Mouse (Mus musculus) kidney, adult 2 months (tissue): ENCODE data around the gene Ptpn4. TPM values are rescaled to one million over a fixed set of nuclear protein-coding genes. Genes with fewer than 3 reads are reported as not detected.

Experiments used
- DNase-seq: peaks from one replicate; pipeline ENCODE4 v3.0.0; 2021
- H3K27ac ChIP-seq: fragments of 200-500 bp; 2 replicates; pipeline ENCODE4 v1.5.1; 2012; ENCODE audit warnings: low read depth, low read length, control low read depth, inconsistent platforms; ENCODE audit not compliant: insufficient read depth
- H3K27me3 ChIP-seq: fragments of 200-500 bp; replicated peaks from 2 replicates; pipeline ENCODE4 v1.6.1; 2012; ENCODE audit warnings: mild to moderate bottlenecking, moderate library complexity, low read length, inconsistent platforms; ENCODE audit not compliant: control insufficient read depth, insufficient read depth
- H3K36me3 ChIP-seq: fragments of 200-500 bp; 2 replicates; pipeline ENCODE4 v1.6.1; 2012; ENCODE audit warnings: mild to moderate bottlenecking, moderate library complexity, low read length, inconsistent platforms; ENCODE audit not compliant: control insufficient read depth, insufficient read depth
- H3K4me1 ChIP-seq: fragments of 200-500 bp; 2 replicates; pipeline ENCODE4 v1.6.1; 2011; ENCODE audit warnings: low read length; ENCODE audit not compliant: control insufficient read depth, insufficient read depth
- H3K4me3 ChIP-seq: fragments of 200-500 bp; 2 replicates; pipeline ENCODE4 v1.5.1; 2011; ENCODE audit warnings: mild to moderate bottlenecking, low read depth, low read length, control low read depth; ENCODE audit not compliant: insufficient read depth
- CTCF ChIP-seq: fragments of 200-500 bp; conservative IDR thresholded peaks from 2 replicates; pipeline ENCODE4 v1.5.1; 2011; ENCODE audit warnings: low read depth, mild to moderate bottlenecking, control low read depth, low read length, moderate library complexity, mixed read lengths; ENCODE audit not compliant: insufficient read depth, insufficient read length
- POLR2A ChIP-seq: fragments of 200-500 bp; IDR thresholded peaks from one replicate; pipeline ENCODE4 v1.6.1; 2011; ENCODE audit warnings: low read depth, low read length, control low read depth
- WGBS: fragments of 180-500 bp; shearing (Covaris S2); methylation state at CpG from one replicate; pipeline ENCODE4 v1.1.7; 2018; 5-methylcytosine and 5-hydroxymethylcytosine counted together
- polyA plus RNA-seq: library from polyadenylated mRNA; depleted of rRNA; stranded (reverse); fragments of >200 nt; gene quantifications from 2 replicates; pipeline ENCODE4 v1.2.3, GENCODE M21; 2012; rRNA removed

Gene Ptpn4
- polyA plus RNA-seq, result 2.9 and 3.6 TPM in 2 replicates

DNA sequence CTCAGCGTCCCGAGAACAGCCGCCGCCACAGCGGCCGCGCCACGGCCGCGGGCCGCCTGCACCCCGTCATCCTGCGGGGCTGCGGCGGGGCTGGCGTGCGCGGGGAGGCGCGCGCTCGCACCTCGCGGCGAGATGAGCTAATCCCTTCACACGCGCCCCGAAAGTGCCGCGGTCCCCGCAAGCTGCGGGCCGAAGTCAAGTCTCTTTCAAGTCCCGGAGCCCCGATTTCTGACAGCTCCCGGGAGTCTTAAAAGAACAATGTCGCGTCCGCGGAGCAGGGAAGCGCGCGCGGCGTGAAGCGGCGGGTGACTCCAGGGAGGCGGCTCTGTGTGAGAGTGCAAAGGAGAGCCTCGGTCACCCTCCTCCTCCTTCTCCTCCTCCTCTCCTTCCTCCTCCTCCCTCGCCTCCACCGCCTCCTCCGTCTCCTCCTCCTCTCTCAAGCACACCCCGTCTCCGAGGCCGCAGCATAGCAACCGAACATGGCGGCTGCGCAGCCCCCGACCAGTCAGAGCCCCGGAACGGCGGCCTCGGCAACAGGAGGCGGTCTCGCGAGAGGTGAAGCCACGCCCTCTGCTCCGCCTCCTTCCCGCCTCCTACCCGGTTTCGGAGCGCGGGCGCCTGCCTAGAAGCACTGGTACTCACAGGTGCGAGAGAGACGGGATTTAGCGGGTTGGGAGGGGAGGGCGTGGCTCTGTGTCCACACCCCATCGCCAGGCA, at the start of gene Ptpn4:
Ptpn4 (minus strand) TSS at position 579 of the 717 bp plus-strand sequence.
- peak within 1 kb of the TSS; percentile 80 for H3K27ac ChIP-seq
- H3K4me3 ChIP-seq, result peak within 1 kb of the TSS; percentile 84
- no peaks in the 10 kb centered on the region for H3K27me3 ChIP-seq
- peak; percentile 99 for DNase-seq
- TF ChIP-seq POLR2A (peak; percentile 89), CTCF (no peak)
- no peaks in the 10 kb centered on the region for H3K36me3 ChIP-seq
- H3K4me1 ChIP-seq, result no peaks in the 10 kb centered on the region
- WGBS, result 1% methylated on average over 76 of the region's 79 CpGs

DNA sequence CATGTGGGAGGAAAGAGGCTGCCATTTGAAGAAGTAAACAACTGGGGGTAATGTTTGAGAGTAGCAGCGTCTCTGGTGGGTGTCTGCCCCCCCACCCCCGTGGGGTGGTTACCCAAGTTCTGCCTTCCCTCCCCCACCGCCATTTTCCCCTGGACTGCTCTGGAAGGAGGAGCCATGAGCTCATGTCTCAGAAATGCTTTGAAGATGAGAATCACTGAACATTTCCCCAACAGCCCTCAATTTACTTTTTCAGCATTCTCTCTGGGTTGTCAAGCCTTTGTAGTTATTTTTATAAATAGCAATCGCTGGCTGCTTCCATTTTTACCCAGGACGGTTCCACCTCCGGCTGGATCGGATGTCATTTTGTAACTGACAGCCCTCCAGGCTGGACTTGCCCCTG, 48.9 kb upstream of the Ptpn4 start:
- 52% methylated on average over 7 of the region's 7 CpGs for WGBS
- no peak for DNase-seq

GRCm38 (mm10) chr1:119884272-119884671, 46.9 kb upstream of the Ptpn4 start:
- 84% methylated on average over 3 of the region's 3 CpGs for WGBS
- Histone ChIP-seq H3K27me3 (no peaks in the 10 kb centered on the region), H3K4me3 (no peak overlapping the region), H3K27ac (no peak overlapping the region), H3K36me3 (no peaks in the 10 kb centered on the region), H3K4me1 (no peaks in the 10 kb centered on the region)
- DNase-seq, result no peak
- TF ChIP-seq POLR2A, result no peak
- no peak for TF ChIP-seq CTCF

More for the DNA sequence above, 48.9 kb upstream of the Ptpn4 start:
- no peak for TF ChIP-seq POLR2A
- TF ChIP-seq CTCF, result no peak
- Histone ChIP-seq H3K27ac (no peak overlapping the region), H3K4me1 (no peaks in the 10 kb centered on the region), H3K27me3 (no peaks in the 10 kb centered on the region), H3K36me3 (no peaks in the 10 kb centered on the region), H3K4me3 (no peak overlapping the region)

- no peak overlapping the region for H3K27ac ChIP-seq
- no peaks in the 10 kb centered on the region for H3K36me3 ChIP-seq
- peak; percentile 4 for DNase-seq
- no peaks in the 10 kb centered on the region for H3K27me3 ChIP-seq
- peaks cover 10% of the 10 kb centered on the region; the same call in 1 of the 2 replicates for H3K4me1 ChIP-seq
- no peak overlapping the region for H3K4me3 ChIP-seq
- WGBS, result 76% methylated on average over 7 of the region's 7 CpGs
- TF ChIP-seq CTCF, result no peak
- TF ChIP-seq POLR2A, result no peak
Observed at GRCm38 (mm10) chr1:119878909-119879308, 41.5 kb upstream of the Ptpn4 start.

- Histone ChIP-seq H3K4me1 (peaks cover 10% of the 10 kb centered on the region; the same call in 1 of the 2 replicates), H3K36me3 (no peaks in the 10 kb centered on the region), H3K27ac (peak overlapping the region; percentile 69), H3K4me3 (no peak overlapping the region), H3K27me3 (no peaks in the 10 kb centered on the region)
- TF ChIP-seq CTCF (no peak), POLR2A (no peak)
- WGBS, result 52% methylated on average over 4 of the region's 4 CpGs
- peak; percentile 68 for DNase-seq
Observed at GRCm38 (mm10) chr1:119877469-119877868, 40.1 kb upstream of the Ptpn4 start.

GRCm38 (mm10) chr1:119868395-119869161, 31.2 kb upstream of the Ptpn4 start:
- Histone ChIP-seq H3K27ac (no peak overlapping the region), H3K4me1 (no peaks in the 10 kb centered on the region), H3K36me3 (no peaks in the 10 kb centered on the region), H3K27me3 (no peaks in the 10 kb centered on the region), H3K4me3 (no peak overlapping the region)
- no peak for TF ChIP-seq POLR2A
- no peak for TF ChIP-seq CTCF
- WGBS, result 70% methylated on average over 13 of the region's 13 CpGs
- no peak for DNase-seq

GRCm38 (mm10) chr1:119867300-119867699, 29.9 kb upstream of the Ptpn4 start:
- TF ChIP-seq POLR2A (no peak), CTCF (no peak)
- Histone ChIP-seq H3K27me3 (no peaks in the 10 kb centered on the region), H3K36me3 (no peaks in the 10 kb centered on the region), H3K4me3 (no peak overlapping the region), H3K4me1 (no peaks in the 10 kb centered on the region), H3K27ac (no peak overlapping the region)
- WGBS, result 67% methylated on average over 2 of the region's 2 CpGs
- no peak for DNase-seq
